Mouse (Mus musculus) stomach, embryonic 16.5 days (tissue): Measurements from ENCODE around the gene Rbm8a2. TPM values are rescaled to one million over a fixed set of nuclear protein-coding genes. Genes with fewer than 3 reads are reported as not detected.

Source experiments
- ATAC-seq: fragments of 200-750 bp; cut with Nextera tagmentation; 2 replicates; pipeline ENCODE4 v1.8.0; 2017; ENCODE audit warnings: moderate number of reproducible peaks, moderate TSS enrichment; ENCODE audit not compliant: insufficient read depth, low FRiP score
- H3K27ac ChIP-seq: fragments of 300-500 bp; sonication (generic); 2 replicates; pipeline ENCODE4 v1.5.1; 2014; ENCODE audit warnings: low read length
- H3K27me3 ChIP-seq: fragments of 300-500 bp; sonication (generic); 2 replicates; pipeline ENCODE4 v1.6.1; 2014; ENCODE audit warnings: low read length, control low read depth, mixed read lengths; ENCODE audit not compliant: control insufficient read depth, insufficient read depth
- H3K36me3 ChIP-seq: fragments of 300-500 bp; sonication (generic); 2 replicates; pipeline ENCODE4 v1.6.1; 2014; ENCODE audit warnings: low read length; ENCODE audit not compliant: control insufficient read depth, insufficient read depth
- H3K4me1 ChIP-seq: fragments of 300-500 bp; sonication (generic); 2 replicates; pipeline ENCODE4 v1.6.1; 2014; ENCODE audit warnings: low read length, control low read depth, mixed read lengths; ENCODE audit not compliant: control insufficient read depth, insufficient read depth
- H3K4me2 ChIP-seq: fragments of 300-500 bp; sonication (generic); 2 replicates; pipeline ENCODE4 v1.6.1; 2014; ENCODE audit warnings: low read depth, low read length, mixed read lengths
- H3K4me3 ChIP-seq: fragments of 300-500 bp; sonication (generic); replicated peaks from 2 replicates; pipeline ENCODE4 v1.5.1; 2014; ENCODE audit warnings: mild to moderate bottlenecking, low read length
- H3K9ac ChIP-seq: fragments of 300-500 bp; sonication (generic); 2 replicates; pipeline ENCODE4 v1.6.1; 2014; ENCODE audit warnings: low read length
- H3K9me3 ChIP-seq: fragments of 300-500 bp; sonication (generic); replicated peaks from 2 replicates; pipeline ENCODE4 v1.6.1; 2016; ENCODE audit warnings: low read length, control low read depth; ENCODE audit not compliant: control insufficient read depth
- WGBS: fragments of 180-500 bp; shearing (Covaris S2); extraction: QIAGEN DNeasy Blood & Tissue Kit; methylation state at CpG from one replicate; pipeline ENCODE4 v1.1.7; 2014; 5-methylcytosine and 5-hydroxymethylcytosine counted together
- polyA plus RNA-seq: library from polyadenylated mRNA; unstranded; fragments of >200 nt; fragmentation: Nextera tagmentation; extraction: Ambion mirVana; gene quantifications from 2 replicates; pipeline ENCODE4 v1.2.1, GENCODE M21; 2015

Gene Rbm8a2
- polyA plus RNA-seq, 1 experiment from 2014 or later: 0.26 TPM

DNA sequence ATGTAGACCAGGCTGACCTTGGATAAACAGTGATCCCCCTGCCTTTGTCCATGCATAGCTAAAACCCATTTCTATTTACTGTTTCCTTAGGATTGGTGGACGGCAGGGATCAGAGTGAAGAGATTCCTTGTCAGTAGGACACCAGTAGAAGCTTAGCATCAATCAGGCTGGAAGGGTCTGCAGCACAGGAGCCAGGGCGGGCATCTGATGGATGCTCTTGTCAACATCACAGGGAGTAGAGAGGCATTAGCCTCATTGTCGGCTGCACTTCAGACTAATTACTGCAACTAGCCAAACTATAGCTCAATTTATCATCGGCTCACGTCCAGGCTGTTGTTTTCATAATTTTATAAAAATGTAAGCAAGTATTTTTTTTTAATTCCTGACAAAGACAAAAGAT is 21.7 kb upstream of the Rbm8a2 start:
- WGBS: 38% methylated on average over 5 of the region's 5 CpGs
- Histone ChIP-seq H3K4me2 (no peak overlapping the region), H3K9ac (no peak overlapping the region), H3K9me3 (no peaks in the 10 kb centered on the region), H3K27ac (no peak overlapping the region), H3K27me3 (no peaks in the 10 kb centered on the region), H3K4me3 (no peak overlapping the region), H3K36me3 (no peaks in the 10 kb centered on the region), H3K4me1 (no peaks in the 10 kb centered on the region)
- ATAC-seq: no peak

DNA sequence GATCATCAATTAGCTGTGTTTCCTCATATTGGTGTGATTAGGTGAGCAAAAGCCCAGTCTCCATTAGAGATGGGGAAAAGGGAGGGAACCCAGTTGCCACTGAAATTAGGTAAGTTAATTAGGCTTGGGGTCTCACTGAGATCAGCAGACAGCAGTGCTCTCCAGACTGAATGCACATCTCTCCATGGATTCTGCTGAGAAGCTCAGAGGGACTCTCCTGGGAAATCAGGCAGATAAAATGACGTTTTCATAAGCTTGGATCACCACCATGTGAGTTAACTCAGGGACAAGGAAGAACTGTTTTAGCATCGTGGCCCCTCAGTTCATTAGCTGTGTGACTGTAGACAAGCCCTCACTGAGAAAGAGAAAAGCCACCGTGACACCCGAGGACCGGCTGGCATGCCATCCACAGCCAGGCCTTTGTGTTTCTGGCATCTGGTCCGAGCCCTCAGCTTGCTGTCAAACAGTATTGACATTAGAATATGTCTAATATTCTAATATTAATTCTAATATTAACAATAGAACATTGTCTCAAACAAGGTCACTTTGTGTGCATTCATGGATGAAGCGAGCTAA is 18.2 kb upstream of the Rbm8a2 start:
- no peak overlapping the region for H3K27ac ChIP-seq
- H3K9me3 ChIP-seq: no peaks in the 10 kb centered on the region
- WGBS: 70% methylated on average over 7 of the region's 7 CpGs

DNA sequence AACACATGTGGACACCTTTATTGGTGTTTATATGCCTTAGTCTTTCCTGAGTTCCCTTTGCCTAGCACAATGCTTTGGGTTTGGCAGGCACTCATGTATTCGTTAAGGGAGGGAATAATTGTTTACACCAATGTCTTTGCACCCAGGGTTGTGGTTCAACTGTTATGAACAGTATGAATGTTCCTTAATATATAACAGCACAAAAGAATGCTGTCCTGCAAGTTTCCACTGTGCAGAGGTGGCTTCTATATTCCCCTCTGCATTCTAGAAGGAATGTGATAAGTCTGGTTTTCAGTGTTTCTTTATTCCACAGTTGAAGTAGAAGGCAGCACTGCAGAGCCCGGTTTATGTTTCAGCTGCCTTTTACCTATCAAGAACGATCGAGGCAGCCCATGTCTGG is 10.0 kb upstream of the Rbm8a2 start:
- ATAC-seq: no peak
- H3K4me2 ChIP-seq: no peak overlapping the region
- no peak overlapping the region for H3K4me3 ChIP-seq
- H3K27me3 ChIP-seq: no peaks in the 10 kb centered on the region
- H3K36me3 ChIP-seq: no peaks in the 10 kb centered on the region
- no peaks in the 10 kb centered on the region for H3K4me1 ChIP-seq
- 61% methylated on average over 4 of the region's 4 CpGs for WGBS
- H3K27ac ChIP-seq: no peak overlapping the region
- no peaks in the 10 kb centered on the region for H3K9me3 ChIP-seq
- H3K9ac ChIP-seq: no peak overlapping the region

More for the DNA sequence above, 18.2 kb upstream of the Rbm8a2 start:
- Histone ChIP-seq H3K36me3 (no peaks in the 10 kb centered on the region), H3K4me3 (no peak overlapping the region), H3K4me1 (no peaks in the 10 kb centered on the region), H3K27me3 (no peaks in the 10 kb centered on the region), H3K4me2 (no peak overlapping the region), H3K9ac (no peak overlapping the region)
- no peak for ATAC-seq

DNA sequence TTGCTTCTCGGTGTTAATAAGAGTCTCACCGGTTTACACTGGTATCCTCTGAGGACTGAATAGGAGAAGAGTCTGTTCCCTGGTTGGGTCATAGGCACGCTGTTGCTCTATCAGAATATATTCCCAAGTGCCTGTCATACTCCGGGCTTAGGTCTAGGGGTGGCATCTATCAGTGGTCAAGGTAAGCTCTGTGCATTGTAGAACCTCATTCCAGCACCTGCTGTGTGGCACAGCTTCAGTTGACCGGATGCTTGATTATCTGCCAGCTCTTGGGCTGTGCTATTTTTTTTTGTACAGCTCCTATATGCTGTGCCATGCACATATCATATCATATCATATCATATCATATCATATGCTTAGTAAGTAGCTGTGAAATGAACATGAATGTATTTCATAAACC is 9.5 kb upstream of the Rbm8a2 start:
- no peak for ATAC-seq
- Histone ChIP-seq H3K4me2 (no peak overlapping the region), H3K9ac (no peak overlapping the region), H3K4me3 (no peak overlapping the region), H3K27ac (no peak overlapping the region), H3K36me3 (no peaks in the 10 kb centered on the region), H3K27me3 (no peaks in the 10 kb centered on the region), H3K4me1 (no peaks in the 10 kb centered on the region), H3K9me3 (no peaks in the 10 kb centered on the region)
- WGBS: 92% methylated on average over 5 of the region's 5 CpGs

DNA sequence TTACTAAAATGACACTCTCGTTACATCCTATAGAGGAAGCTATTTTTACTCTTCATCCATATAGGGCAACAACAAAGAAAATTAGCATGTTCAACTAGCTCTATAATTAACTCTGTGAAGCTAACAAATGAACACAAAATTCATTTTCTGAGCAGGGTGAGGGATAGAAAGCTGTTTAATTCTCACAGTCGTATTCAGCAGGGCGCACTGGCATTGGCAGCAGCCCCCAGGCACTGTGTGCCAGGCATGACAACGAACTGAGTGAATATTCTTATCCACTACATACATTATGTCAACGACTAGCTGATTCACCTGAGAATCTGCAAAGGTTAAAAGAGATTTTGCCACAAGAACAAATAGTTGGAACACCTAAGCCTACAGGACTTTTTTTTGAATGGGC is 8.2 kb downstream of the Rbm8a2 start:
- no peaks in the 10 kb centered on the region for H3K27me3 ChIP-seq
- no peaks in the 10 kb centered on the region for H3K36me3 ChIP-seq
- H3K4me3 ChIP-seq: no peak overlapping the region
- no peak overlapping the region for H3K4me2 ChIP-seq
- no peak overlapping the region for H3K9ac ChIP-seq
- ATAC-seq: no peak
- H3K9me3 ChIP-seq: no peaks in the 10 kb centered on the region
- H3K4me1 ChIP-seq: no peaks in the 10 kb centered on the region
- no peak overlapping the region for H3K27ac ChIP-seq
- WGBS: 80% methylated on average over 5 of the region's 5 CpGs

DNA sequence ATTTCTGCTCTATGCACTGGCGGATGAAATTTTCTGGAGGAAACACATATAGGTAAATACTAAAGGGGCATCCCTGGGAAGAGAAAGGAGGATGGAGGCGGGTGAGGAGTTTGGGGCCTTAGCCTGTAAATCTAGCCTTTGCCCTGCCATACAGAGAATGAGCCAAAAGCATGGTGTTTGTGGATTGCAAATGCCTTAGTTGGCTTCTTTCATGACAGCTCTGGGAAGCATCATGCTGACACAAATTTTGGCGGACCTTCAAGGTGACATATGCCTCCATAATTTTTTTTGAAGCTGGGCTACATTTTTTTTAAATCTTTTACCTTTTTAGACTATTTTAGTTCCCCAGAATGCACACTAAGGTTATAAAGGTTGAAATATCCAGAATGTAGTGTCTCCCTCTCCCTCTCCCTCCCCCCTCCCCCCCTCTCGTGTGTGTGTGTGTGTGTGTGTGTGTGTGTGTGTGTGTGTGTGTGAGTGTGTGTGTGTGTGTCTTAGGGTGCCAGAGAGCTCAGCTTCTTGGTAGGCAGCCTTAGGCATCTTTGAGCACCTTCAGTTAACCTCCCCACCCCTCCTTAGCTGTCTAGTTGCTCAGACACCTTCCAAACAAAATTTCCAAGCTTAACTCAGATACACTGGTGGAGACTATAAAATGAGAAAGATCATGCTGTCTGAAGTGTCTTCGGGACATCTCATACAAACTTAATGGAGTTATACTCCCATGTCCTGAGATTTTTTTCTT is 11.7 kb downstream of the Rbm8a2 start:
- no peak overlapping the region for H3K27ac ChIP-seq
- H3K4me2 ChIP-seq: no peak overlapping the region
- H3K27me3 ChIP-seq: no peaks in the 10 kb centered on the region
- no peaks in the 10 kb centered on the region for H3K4me1 ChIP-seq
- WGBS: 81% methylated on average over 5 of the region's 5 CpGs
- ATAC-seq: no peak
- no peaks in the 10 kb centered on the region for H3K36me3 ChIP-seq
- no peak overlapping the region for H3K9ac ChIP-seq
- H3K9me3 ChIP-seq: no peaks in the 10 kb centered on the region
- H3K4me3 ChIP-seq: no peak overlapping the region

DNA sequence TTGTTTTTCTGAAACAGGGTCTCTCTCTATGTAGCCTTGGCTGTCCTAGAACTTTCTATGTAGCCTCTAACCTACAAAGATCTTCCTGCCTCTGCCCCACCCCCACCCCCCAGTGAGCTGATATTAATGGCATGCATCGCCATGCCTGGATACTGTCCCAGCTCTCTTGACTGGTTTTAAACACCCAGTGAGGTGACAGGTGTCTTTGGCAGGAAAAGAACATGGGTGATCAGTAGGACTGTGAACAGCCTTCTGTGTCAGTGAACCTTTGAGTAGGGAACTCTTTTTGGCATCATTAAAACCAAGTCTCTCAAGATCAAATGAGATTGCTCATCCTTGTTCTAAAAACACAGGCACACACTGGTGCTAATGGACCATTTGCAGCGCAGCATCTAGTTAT is 17.1 kb downstream of the Rbm8a2 start:
- Histone ChIP-seq H3K9me3 (no peaks in the 10 kb centered on the region), H3K27me3 (no peaks in the 10 kb centered on the region), H3K4me3 (no peak overlapping the region), H3K4me2 (no peak overlapping the region), H3K27ac (no peak overlapping the region), H3K36me3 (no peaks in the 10 kb centered on the region), H3K4me1 (no peaks in the 10 kb centered on the region), H3K9ac (no peak overlapping the region)
- 88% methylated on average over 2 of the region's 2 CpGs for WGBS
- no peak for ATAC-seq

DNA sequence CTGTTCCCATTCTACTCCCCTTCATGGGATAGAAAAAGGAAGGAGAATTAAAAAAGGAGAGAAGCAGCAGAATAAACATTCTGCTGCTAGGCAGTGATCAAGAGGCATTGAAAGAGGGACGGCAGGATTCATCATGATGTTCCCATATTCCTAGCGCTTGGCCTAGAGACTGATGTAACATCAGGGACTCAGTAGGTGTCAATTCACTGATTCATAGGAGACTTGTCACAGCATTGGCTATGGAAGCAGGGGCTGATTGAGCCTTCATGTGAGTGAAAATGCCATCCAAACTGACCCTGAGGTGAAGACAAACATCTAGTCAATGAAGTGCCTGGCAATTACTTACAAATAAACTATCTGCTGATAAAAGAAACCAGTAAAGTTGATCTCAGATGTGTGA is 28.1 kb downstream of the Rbm8a2 start:
- H3K9me3 ChIP-seq: no peaks in the 10 kb centered on the region
- no peak overlapping the region for H3K4me3 ChIP-seq
- no peak overlapping the region for H3K9ac ChIP-seq
- no peaks in the 10 kb centered on the region for H3K27me3 ChIP-seq
- H3K4me2 ChIP-seq: no peak overlapping the region
- no peaks in the 10 kb centered on the region for H3K4me1 ChIP-seq
- WGBS: 83% methylated on average over 2 of the region's 2 CpGs
- no peaks in the 10 kb centered on the region for H3K36me3 ChIP-seq
- H3K27ac ChIP-seq: no peak overlapping the region
- no peak for ATAC-seq

DNA sequence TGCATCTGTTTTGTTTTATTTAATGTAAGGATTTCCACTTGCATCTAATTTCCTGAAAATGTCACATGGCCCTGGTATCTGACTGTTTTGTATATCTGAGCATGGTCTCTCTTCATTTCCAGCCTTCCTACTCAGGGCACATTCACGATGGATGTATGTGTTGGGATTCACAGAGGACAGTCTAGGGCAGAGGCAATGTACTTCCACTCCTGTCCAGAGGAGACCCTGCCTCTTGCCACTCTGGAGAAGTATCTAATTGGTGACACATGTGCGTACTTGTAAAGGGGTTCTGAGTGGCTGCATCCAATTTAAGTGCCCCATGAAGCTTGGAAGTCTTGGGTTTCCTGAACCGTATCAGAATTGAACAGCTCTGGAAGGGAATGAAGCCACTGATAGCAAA is 28.5 kb downstream of the Rbm8a2 start:
- WGBS: 81% methylated on average over 3 of the region's 3 CpGs

More for the DNA sequence above, 28.5 kb downstream of the Rbm8a2 start:
- Histone ChIP-seq H3K27me3 (no peaks in the 10 kb centered on the region), H3K9ac (no peak overlapping the region), H3K4me3 (no peak overlapping the region), H3K36me3 (no peaks in the 10 kb centered on the region), H3K27ac (no peak overlapping the region), H3K9me3 (no peaks in the 10 kb centered on the region), H3K4me1 (no peaks in the 10 kb centered on the region), H3K4me2 (no peak overlapping the region)
- no peak for ATAC-seq
